Mouse (Mus musculus) thymus, adult 18-20 months (tissue): ENCODE results near the gene Sesn3.

ENCODE experiments used
- DNase-seq, 2 experiments: peaks; one replicate each; pipeline ENCODE4 v3.0.0; 2022; ENCODE audit warnings: mixed read lengths in 2 of 2

Sesn3 gene

GRCm38 (mm10) chr9:14362068-14362768 is 87.4 kb downstream of the Sesn3 start:
- DNase-seq, result no peak

- DNase-seq, result no peak
These were observed 88.7 kb downstream of the Sesn3 start for GRCm38 (mm10) chr9:14363540-14363939.

- no peak for DNase-seq
These were observed 89.9 kb downstream of the Sesn3 start for GRCm38 (mm10) chr9:14364719-14365118.

GRCm38 (mm10) chr9:14365481-14366125 is 90.7 kb downstream of the Sesn3 start:
- DNase-seq, result no peak

GRCm38 (mm10) chr9:14367850-14368249 is 93.0 kb downstream of the Sesn3 start:
- no peak for DNase-seq

GRCm38 (mm10) chr9:14369271-14369670 is 94.4 kb downstream of the Sesn3 start:
- no peak for DNase-seq

- DNase-seq, result no peak
These were observed 97.6 kb downstream of the Sesn3 start for GRCm38 (mm10) chr9:14372440-14372839.

- no peak for DNase-seq
These were observed 101.3 kb downstream of the Sesn3 start for GRCm38 (mm10) chr9:14376149-14376548.

GRCm38 (mm10) chr9:14378151-14378550 is 103.3 kb downstream of the Sesn3 start:
- DNase-seq, result no peak

- no peak for DNase-seq
These were observed 105.0 kb downstream of the Sesn3 start for GRCm38 (mm10) chr9:14379769-14380385.

- DNase-seq, result peak; percentile 61 to 64
These were observed 105.8 kb downstream of the Sesn3 start for GRCm38 (mm10) chr9:14380386-14381285.

GRCm38 (mm10) chr9:14381353-14382055 is 106.6 kb downstream of the Sesn3 start, which contains the start of gene Endod1:
Gene Endod1, minus strand, starts transcription at chr9:14381507.
- no peak for DNase-seq

- DNase-seq, result no peak
These were observed 107.5 kb downstream of the Sesn3 start for GRCm38 (mm10) chr9:14382256-14382791.
